11 mouse cellular contexts compared by ENCODE assay signal in genomic region chr16:24908926-24909325, GRCm38 (mm10).
A peak's percentile ranks its signal among the peaks of the same experiment; 100 is the strongest.
DNase-seq lines count a peak whose midpoint lies in the region; ATAC-seq and TF ChIP-seq lines count a peak whose summit lies in the region.
"Had no signal": no experiment of that assay in that cellular context is flagged by ENCODE, and none has a peak within 500 bp of the region (broad histone marks: within the 10 kb centered on the region; RNA-seq: fewer than 3 reads in every experiment).

No protein-coding gene starts in this region.

- H3K4me3 ChIP-seq in heart, adult 2 months: no peak overlapping the region
- no peak overlapping the region for H3K4me3 ChIP-seq in heart, embryonic 10.5 days
- no peak overlapping the region for H3K4me3 ChIP-seq in neural tube, embryonic 13.5 days
- H3K4me3 ChIP-seq in embryonic fibroblast, embryonic 13.5 days (ENCODE audit: insufficient read depth, low read length): no peak overlapping the region
- H3K4me3 ChIP-seq: liver, embryonic 13.5 days had no signal

- TF ChIP-seq CTCF in heart, adult 2 months (IDR thresholded peaks at IDR 0.05): no peak
- TF ChIP-seq CTCF in embryonic fibroblast, embryonic 13.5 days (IDR thresholded peaks at IDR 0.05; ENCODE audit: borderline replicate concordance, insufficient read depth, low read length): no peak

- TF ChIP-seq EP300 in heart, adult 2 months (IDR thresholded peaks at IDR 0.05; ENCODE audit: insufficient read depth, low read depth, low read length): no peak

- H3K27me3 ChIP-seq in heart, adult 2 months (ENCODE audit: control insufficient read depth, insufficient read depth, low read length): no peaks in the 10 kb centered on the region
- H3K27me3 ChIP-seq in heart, embryonic 10.5 days (ENCODE audit: insufficient read depth, poor library complexity, severe bottlenecking): no peaks in the 10 kb centered on the region
- no peaks in the 10 kb centered on the region for H3K27me3 ChIP-seq in neural tube, embryonic 13.5 days
- H3K27me3 ChIP-seq: liver, embryonic 13.5 days had no signal

- peak in 1 of 2 experiments; percentile 42 for DNase-seq in heart, adult 2 months
- DNase-seq in heart, embryonic 10.5 days (ENCODE audit: low spot score): no peak
- DNase-seq in neural tube, embryonic 10.5 days (ENCODE audit: extremely low spot score, low spot score): no peak
- DNase-seq in embryo, embryonic 9.5 days (ENCODE audit: extremely low spot score): no peak
- DNase-seq in testis, postnatal 14 days (ENCODE audit: low spot score): no peak
- DNase-seq in right cerebral cortex, postnatal 14 days: no peak
- DNase-seq: adrenal gland, adult 8-10 months; liver, embryonic 13.5 days; right cerebral cortex, postnatal 25 days had no signal

- WGBS in heart, adult 2 months: 89% methylated on average over 1 of the region's 1 CpGs
- 83% methylated on average over 1 of the region's 1 CpGs for WGBS in heart, embryonic 10.5 days
- 76% methylated on average over 1 of the region's 1 CpGs for WGBS in neural tube, embryonic 13.5 days

- peak; percentile 32; the same call in 1 of the 2 replicates for ATAC-seq in neural tube, embryonic 13.5 days (ENCODE audit: low read depth)

- TF ChIP-seq POLR2A in heart, adult 2 months (IDR thresholded peaks at IDR 0.05; ENCODE audit: insufficient read depth, low read depth, low read length): no peak
- TF ChIP-seq POLR2A in embryonic fibroblast, embryonic 13.5 days (IDR thresholded peaks at IDR 0.05; ENCODE audit: low read depth, low read length): no peak

- peaks cover 15% of the 10 kb centered on the region for H3K4me1 ChIP-seq in heart, adult 2 months (ENCODE audit: control insufficient read depth, insufficient read depth, low read length)
- peaks cover 12% of the 10 kb centered on the region; the same call in 1 of the 2 replicates for H3K4me1 ChIP-seq in heart, embryonic 10.5 days
- H3K4me1 ChIP-seq in neural tube, embryonic 13.5 days (replicated peaks): peaks cover 10% of the 10 kb centered on the region; the same call in 1 of the 2 replicates
- H3K4me1 ChIP-seq in embryonic fibroblast, embryonic 13.5 days (ENCODE audit: control insufficient read depth, insufficient read depth, low read length): peaks cover 9% of the 10 kb centered on the region
- H3K4me1 ChIP-seq: liver, embryonic 13.5 days had no signal

- intact Hi-C loops in heart, adult 2 months (cut with DNase I): no loop called here

- no peaks in the 10 kb centered on the region for H3K9me3 ChIP-seq in heart, embryonic 10.5 days
- H3K9me3 ChIP-seq in neural tube, embryonic 13.5 days: no peaks in the 10 kb centered on the region
- H3K9me3 ChIP-seq: liver, embryonic 13.5 days had no signal

- no peak overlapping the region for H3K4me2 ChIP-seq in neural tube, embryonic 13.5 days
- H3K4me2 ChIP-seq: liver, embryonic 13.5 days had no signal

- peaks cover 4% of the 10 kb centered on the region; the same call in 1 of the 2 replicates for H3K36me3 ChIP-seq in heart, adult 2 months (ENCODE audit: control insufficient read depth, insufficient read depth, low read length)
- no peaks in the 10 kb centered on the region for H3K36me3 ChIP-seq in heart, embryonic 10.5 days
- H3K36me3 ChIP-seq in neural tube, embryonic 13.5 days: no peaks in the 10 kb centered on the region
- H3K36me3 ChIP-seq: liver, embryonic 13.5 days had no signal

- no peaks in the 10 kb centered on the region for H3K79me2 ChIP-seq in heart, adult 2 months (replicated peaks; ENCODE audit: control insufficient read depth, insufficient read depth, low read length)

- no peak overlapping the region for H3K9ac ChIP-seq in heart, adult 2 months (ENCODE audit: low read depth, low read length)
- no peak overlapping the region for H3K9ac ChIP-seq in neural tube, embryonic 13.5 days
- H3K9ac ChIP-seq: liver, embryonic 13.5 days had no signal

- H3K27ac ChIP-seq in heart, adult 2 months: peak overlapping the region; percentile 22
- no peak overlapping the region for H3K27ac ChIP-seq in heart, embryonic 10.5 days
- H3K27ac ChIP-seq in neural tube, embryonic 13.5 days (replicated peaks): no peak overlapping the region
- peak overlapping the region; percentile 74; the same call in 1 of the 2 replicates for H3K27ac ChIP-seq in embryonic fibroblast, embryonic 13.5 days (ENCODE audit: insufficient read depth, low read length)
- H3K27ac ChIP-seq: liver, embryonic 13.5 days had no signal

Comparison
In these comparisons a context has a peak if more than half of its experiments do, and no peak if none do; other contexts are left out.
1. H3K27ac ChIP-seq: peak in heart, adult 2 months (single experiment) and embryonic fibroblast, embryonic 13.5 days (single experiment); none in heart, embryonic 10.5 days (single experiment) and neural tube, embryonic 13.5 days (single experiment).